Mouse (Mus musculus): ENCODE measurements around the gene Klhl11. TPM values are rescaled to one million over a fixed set of nuclear protein-coding genes. Genes with fewer than 3 reads are reported as not detected.
A peak's percentile ranks its signal among the peaks of the same experiment; 100 is the strongest.

Klhl11 gene
- total RNA-seq, 1 experiment, result 43.3 TPM

DNA sequence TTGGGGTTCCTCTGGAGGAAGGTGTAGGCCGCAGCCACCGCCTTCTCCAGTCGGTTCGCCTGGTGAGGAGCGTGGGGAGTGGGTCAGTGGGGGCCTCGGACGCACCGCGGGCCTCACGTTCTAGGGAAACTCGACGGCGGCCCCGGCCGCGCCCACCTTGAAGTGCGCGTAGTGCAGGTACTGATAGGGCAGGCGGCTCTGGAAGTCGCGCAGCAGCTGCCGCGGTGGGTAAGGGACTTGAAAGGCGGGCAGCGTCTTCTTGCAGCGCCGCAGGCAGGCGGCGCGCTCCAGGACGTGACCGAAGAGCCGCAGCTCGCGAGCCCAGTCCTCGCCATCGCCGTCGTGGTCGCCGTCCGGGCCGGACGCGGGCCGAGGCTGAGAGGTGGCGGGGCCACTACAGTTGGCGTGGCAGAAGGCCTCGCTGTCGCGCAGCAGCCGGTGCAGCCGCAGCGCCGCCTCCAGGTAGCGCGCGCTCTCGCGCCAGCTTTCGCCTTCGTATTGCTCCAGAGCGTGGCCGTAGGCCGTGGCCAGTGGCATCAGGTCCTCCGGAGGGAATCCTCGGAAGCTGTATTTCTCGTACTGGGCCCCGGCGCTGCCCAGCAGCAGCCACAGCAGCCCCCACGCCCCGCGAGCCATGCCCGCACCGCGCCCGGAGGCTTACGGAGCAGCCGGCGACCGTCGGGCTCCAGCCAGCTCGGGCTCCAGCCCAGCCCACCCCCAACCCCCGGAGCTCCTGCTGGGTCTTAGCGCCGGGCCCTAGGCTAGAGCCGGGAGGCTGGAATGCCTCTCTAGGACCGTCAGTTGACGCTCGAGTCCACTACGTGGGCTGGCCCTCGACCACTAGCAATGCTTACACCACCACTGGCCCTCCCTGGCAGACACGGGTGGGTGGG, 58.3 kb downstream of the Klhl11 start, which contains the start of gene P3h4:
TSS of gene P3h4 (minus strand) at position 816 of the 893 bp plus-strand sequence.
- Histone ChIP-seq H3K9me3 (ENCODE audit: control insufficient read depth, insufficient read depth, low read depth, low read length) (no peaks in the 10 kb centered on the region), H3K4me1 (ENCODE audit: control insufficient read depth in 2 of 2, insufficient read depth in 2 of 2, low read length in 2 of 2, poor library complexity in 1 of 2) (peaks cover 2 to 24% of the 10 kb centered on the region in 2 experiments; a peak in 3 of 4 replicates), H3K9ac (ENCODE audit: insufficient read depth, low read depth, low read length, poor library complexity, severe bottlenecking) (peak within 1 kb of the TSS; percentile 71), H3K36me3 (ENCODE audit: control insufficient read depth, insufficient read depth, low read length, poor library complexity, severe bottlenecking) (no peaks in the 10 kb centered on the region), H3K4me3 (ENCODE audit: insufficient read depth in 1 of 2, low read depth in 1 of 2, low read length in 2 of 2, poor library complexity in 1 of 2, severe bottlenecking in 1 of 2) (peak within 1 kb of the TSS; percentile 69 to 73), H3K27ac (ENCODE audit: insufficient read depth, low read depth, low read length, poor library complexity, severe bottlenecking) (peak within 1 kb of the TSS; percentile 9; the same call in 1 of the 2 replicates)
- TF ChIP-seq HCFC1 (IDR thresholded peaks at IDR 0.05; ENCODE audit: borderline replicate concordance, insufficient read depth, low read length) (no peak; the same call in 1 of the 2 replicates), ZC3H11A (IDR thresholded peaks at IDR 0.05; ENCODE audit: borderline replicate concordance, low read depth, low read length) (no peak), ZNF384 (IDR thresholded peaks at IDR 0.05; ENCODE audit: low read depth, low read length) (no peak), CHD2 (IDR thresholded peaks at IDR 0.05; ENCODE audit: low read depth, low read length) (no peak), MAFK (IDR thresholded peaks at IDR 0.05; ENCODE audit: insufficient read depth, low read depth, low read length) (no peak)
- DNase-seq (ENCODE audit: low read depth, low spot score), result no peak
- in situ Hi-C loops (cut with MboI; ENCODE audit: low sequenced_read_pairs in 2 of 2, unreplicated experiment in 2 of 2), result no loop called here

DNA sequence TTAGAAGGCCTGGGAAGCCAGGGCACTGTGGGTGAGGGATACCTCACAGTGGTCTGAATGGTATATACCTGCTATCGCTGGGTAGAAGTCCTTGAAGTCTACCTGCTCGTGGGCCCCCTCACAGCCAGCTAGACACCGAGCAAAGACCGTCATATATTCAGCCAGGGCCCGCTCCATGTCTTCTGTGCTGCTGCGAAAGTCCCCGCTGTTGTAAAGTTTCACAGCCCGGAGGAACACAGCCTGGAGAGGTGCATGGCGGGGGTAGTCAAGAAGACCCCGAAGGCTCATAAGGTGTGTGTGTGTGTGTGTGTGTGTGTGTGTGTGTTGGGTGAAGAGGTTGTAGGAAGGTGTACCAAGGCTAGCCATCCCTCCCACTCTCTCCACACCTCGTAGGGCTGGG, 59.0 kb downstream of the Klhl11 start:
- Histone ChIP-seq H3K36me3 (ENCODE audit: control insufficient read depth, insufficient read depth, low read length, poor library complexity, severe bottlenecking) (peaks cover 2% of the 10 kb centered on the region; the same call in 1 of the 2 replicates), H3K27ac (ENCODE audit: insufficient read depth, low read depth, low read length, poor library complexity, severe bottlenecking) (no peak overlapping the region), H3K9ac (ENCODE audit: insufficient read depth, low read depth, low read length, poor library complexity, severe bottlenecking) (peak overlapping the region; percentile 71; the same call in 1 of the 2 replicates), H3K4me1 (ENCODE audit: control insufficient read depth in 2 of 2, insufficient read depth in 2 of 2, low read length in 2 of 2, poor library complexity in 1 of 2) (peaks cover 2 to 26% of the 10 kb centered on the region in 2 experiments; a peak in 3 of 4 replicates), H3K9me3 (ENCODE audit: control insufficient read depth, insufficient read depth, low read depth, low read length) (no peaks in the 10 kb centered on the region), H3K4me3 (ENCODE audit: insufficient read depth in 1 of 2, low read depth in 1 of 2, low read length in 2 of 2, poor library complexity in 1 of 2, severe bottlenecking in 1 of 2) (peak overlapping the region; percentile 69 to 73)
- DNase-seq (ENCODE audit: low read depth, low spot score), result no peak
- no peak for TF ChIP-seq CHD2 (IDR thresholded peaks at IDR 0.05; ENCODE audit: low read depth, low read length)
- no peak for TF ChIP-seq ZNF384 (IDR thresholded peaks at IDR 0.05; ENCODE audit: low read depth, low read length)
- TF ChIP-seq MAFK (IDR thresholded peaks at IDR 0.05; ENCODE audit: insufficient read depth, low read depth, low read length), result no peak
- TF ChIP-seq HCFC1 (IDR thresholded peaks at IDR 0.05; ENCODE audit: borderline replicate concordance, insufficient read depth, low read length), result no peak
- no peak for TF ChIP-seq ZC3H11A (IDR thresholded peaks at IDR 0.05; ENCODE audit: borderline replicate concordance, low read depth, low read length)
- in situ Hi-C loops (cut with MboI; ENCODE audit: low sequenced_read_pairs in 2 of 2, unreplicated experiment in 2 of 2), result no loop called here

Other genes starting within 250 kb of the Klhl11 start
- gene Krt16, start 223.8 kb downstream of the Klhl11 start, total RNA-seq (2012; rRNA removed), result 0.31 and 0.69 TPM in 2 replicates
- 3.2 and 8.5 TPM in 2 replicates for gene Krt17, start 211.7 kb downstream of the Klhl11 start, total RNA-seq (2012; rRNA removed)
- 21.7 and 42.5 TPM in 2 replicates for gene Krt42, start 202.9 kb downstream of the Klhl11 start, total RNA-seq (2012; rRNA removed)
- 322 and 326 TPM in 2 replicates for gene Eif1, start 152.9 kb downstream of the Klhl11 start, total RNA-seq (2012; rRNA removed)
- gene Gast, start 138.3 kb downstream of the Klhl11 start, total RNA-seq (2012; rRNA removed), result 1.6 and 2.9 TPM in 2 replicates
- gene Hap1, start 116.6 kb downstream of the Klhl11 start, total RNA-seq (2012; rRNA removed), result 21.4 and 34.2 TPM in 2 replicates
- gene Jup, start 75.0 kb downstream of the Klhl11 start, total RNA-seq (2012; rRNA removed), result 97.6 and 101 TPM in 2 replicates
- gene P3h4, start 57.9 kb downstream of the Klhl11 start, total RNA-seq (2012; rRNA removed), result 39.0 and 44.3 TPM in 2 replicates
- 73.3 and 102 TPM in 2 replicates for gene Fkbp10, start 57.0 kb downstream of the Klhl11 start, total RNA-seq (2012; rRNA removed)
- 27.1 and 27.4 TPM in 2 replicates for gene Nt5c3b, start 30.9 kb downstream of the Klhl11 start, total RNA-seq (2012; rRNA removed)
- gene Klhl10, start 30.8 kb downstream of the Klhl11 start, total RNA-seq (2012; rRNA removed), result 1.7 and 2.9 TPM in 2 replicates
- 202 and 209 TPM in 2 replicates for gene Acly, start 55.3 kb upstream of the Klhl11 start, total RNA-seq (2012; rRNA removed)
- gene Ttc25, start 72.9 kb upstream of the Klhl11 start, total RNA-seq (2012; rRNA removed), result 2.3 and 3.4 TPM in 2 replicates
- gene Cnp, start 102.2 kb upstream of the Klhl11 start, total RNA-seq (2012; rRNA removed), result 9.4 and 11.9 TPM in 2 replicates
- 27.3 and 30.7 TPM in 2 replicates for gene Nkiras2, start 146.5 kb upstream of the Klhl11 start, total RNA-seq (2012; rRNA removed)
- gene Dnajc7, start 147.4 kb upstream of the Klhl11 start, total RNA-seq (2012; rRNA removed), result 139 and 208 TPM in 2 replicates
- gene Zfp385c, start 219.7 kb upstream of the Klhl11 start, total RNA-seq (2012; rRNA removed), result 0.09 and 0.37 TPM in 2 replicates
- 2.3 and 4.1 TPM in 2 replicates for gene Dhx58, start 231.5 kb upstream of the Klhl11 start, total RNA-seq (2012; rRNA removed)
- gene Kat2a, start 239.7 kb upstream of the Klhl11 start, total RNA-seq (2012; rRNA removed), result 40.8 and 44.4 TPM in 2 replicates
- gene Hspb9, start 241.1 kb upstream of the Klhl11 start, total RNA-seq (2012; rRNA removed), result 0.49 and 1.6 TPM in 2 replicates

Measured in ES-E14 (cell line).